29 mouse cellular contexts compared by ENCODE assay signal in the genomic region with DNA sequence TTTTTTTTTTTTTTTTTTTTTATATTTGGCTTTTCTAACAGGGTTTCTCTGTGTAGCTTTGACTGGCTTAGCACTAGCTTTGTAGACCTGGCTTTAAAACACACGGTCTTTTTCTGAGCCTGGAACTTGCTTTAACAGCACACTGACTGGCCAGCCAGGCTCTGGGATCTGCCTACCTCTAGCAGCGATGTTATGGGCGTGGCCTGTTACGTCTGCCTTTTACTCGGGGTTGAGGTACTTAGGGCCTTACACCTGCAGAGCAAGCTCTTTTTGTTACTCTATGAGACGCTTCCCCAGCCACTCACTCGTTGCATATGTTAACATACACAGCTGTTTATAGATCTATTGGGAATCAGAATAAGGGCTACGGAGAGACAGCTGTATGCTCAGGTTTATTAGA. TPM values are rescaled to one million over a fixed set of nuclear protein-coding genes. Genes with fewer than 3 reads are reported as not detected.
DNase-seq lines count a peak whose midpoint lies in the region; ATAC-seq lines count a peak whose summit lies in the region.
"Had no signal": no experiment of that assay in that cellular context is flagged by ENCODE, and none has a peak within 500 bp of the region (broad histone marks: within the 10 kb centered on the region; RNA-seq: fewer than 3 reads in every experiment).

No protein-coding gene starts in this region.

- H3K9ac ChIP-seq in heart, embryonic 12.5 days: no peak overlapping the region
- H3K9ac ChIP-seq in kidney, embryonic 14.5 days (ENCODE audit: low read depth, low read length): no peak overlapping the region
- H3K9ac ChIP-seq: embryonic facial prominence, embryonic 13.5 days; forebrain, embryonic 12.5 days; forebrain, embryonic 15.5 days; heart, embryonic 13.5 days; hindbrain, embryonic 12.5 days; hindbrain, embryonic 15.5 days had no signal

- H3K36me3 ChIP-seq in heart, embryonic 12.5 days: no peaks in the 10 kb centered on the region
- no peaks in the 10 kb centered on the region for H3K36me3 ChIP-seq in kidney, embryonic 14.5 days (ENCODE audit: control insufficient read depth, insufficient read depth, low read length)
- H3K36me3 ChIP-seq: embryonic facial prominence, embryonic 10.5 days; embryonic facial prominence, embryonic 13.5 days; forebrain, embryonic 12.5 days; forebrain, embryonic 15.5 days; heart, embryonic 13.5 days; hindbrain, embryonic 12.5 days; hindbrain, embryonic 15.5 days had no signal

- H3K4me1 ChIP-seq in heart, embryonic 12.5 days (replicated peaks): no peaks in the 10 kb centered on the region
- H3K4me1 ChIP-seq in kidney, embryonic 14.5 days (ENCODE audit: control insufficient read depth, insufficient read depth, low read length): no peaks in the 10 kb centered on the region
- H3K4me1 ChIP-seq: embryonic facial prominence, embryonic 13.5 days; forebrain, embryonic 12.5 days; forebrain, embryonic 15.5 days; heart, embryonic 13.5 days; hindbrain, embryonic 12.5 days; hindbrain, embryonic 15.5 days had no signal

- H3K4me2 ChIP-seq in heart, embryonic 12.5 days: peak overlapping the region; percentile 10; the same call in 1 of the 2 replicates
- no peak overlapping the region for H3K4me2 ChIP-seq in kidney, embryonic 14.5 days (replicated peaks; ENCODE audit: low read depth, low read length)
- H3K4me2 ChIP-seq: embryonic facial prominence, embryonic 13.5 days; forebrain, embryonic 12.5 days; forebrain, embryonic 15.5 days; heart, embryonic 13.5 days; hindbrain, embryonic 12.5 days; hindbrain, embryonic 15.5 days had no signal

- H3K27ac ChIP-seq in heart, embryonic 12.5 days (ENCODE audit: poor library complexity, severe bottlenecking): no peak overlapping the region
- H3K27ac ChIP-seq in kidney, embryonic 14.5 days (ENCODE audit: low read depth, low read length): no peak overlapping the region
- H3K27ac ChIP-seq: embryonic facial prominence, embryonic 10.5 days; embryonic facial prominence, embryonic 13.5 days; forebrain, embryonic 12.5 days; forebrain, embryonic 15.5 days; heart, embryonic 13.5 days; hindbrain, embryonic 12.5 days; hindbrain, embryonic 15.5 days had no signal

- WGBS in heart, embryonic 12.5 days: 23% methylated on average over 8 of the region's 8 CpGs
- WGBS in kidney, embryonic 14.5 days: 21% methylated on average over 8 of the region's 8 CpGs

- ATAC-seq in heart, embryonic 12.5 days (ENCODE audit: insufficient number of reproducible peaks, low FRiP score): no peak
- ATAC-seq in kidney, embryonic 14.5 days (ENCODE audit: low FRiP score, low TSS enrichment): no peak
- ATAC-seq: forebrain, embryonic 15.5 days had no signal

- no peaks in the 10 kb centered on the region for H3K27me3 ChIP-seq in heart, embryonic 12.5 days (replicated peaks)
- H3K27me3 ChIP-seq in kidney, embryonic 14.5 days (ENCODE audit: control insufficient read depth, insufficient read depth, low read length): no peaks in the 10 kb centered on the region
- H3K27me3 ChIP-seq: CH12.LX; embryonic facial prominence, embryonic 13.5 days; forebrain, embryonic 12.5 days; forebrain, embryonic 15.5 days; heart, embryonic 13.5 days; hindbrain, embryonic 12.5 days; hindbrain, embryonic 15.5 days had no signal

- no peak overlapping the region for H3K4me3 ChIP-seq in heart, embryonic 12.5 days
- H3K4me3 ChIP-seq in kidney, embryonic 14.5 days (ENCODE audit: low read length): no peak overlapping the region
- H3K4me3 ChIP-seq: embryonic facial prominence, embryonic 10.5 days; embryonic facial prominence, embryonic 13.5 days; erythroblast, embryonic 14.5 days; forebrain, embryonic 12.5 days; forebrain, embryonic 15.5 days; heart, embryonic 13.5 days; hindbrain, embryonic 12.5 days; hindbrain, embryonic 15.5 days had no signal

- no peak for DNase-seq in heart, postnatal 4 days
- peak; percentile 34 to 53 for DNase-seq in kidney, postnatal 36 days
- DNase-seq in ES-CJ7 (ENCODE audit: low read depth, low spot score) (peak; percentile 76), R1 (ENCODE audit: low read depth, low spot score) (peak; percentile 83)
- DNase-seq in layer of hippocampus, adult 8-10 months (ENCODE audit: low spot score in 2 of 2): no peak
- DNase-seq: adrenal gland, adult 2 months; adrenal gland, postnatal 25 days; B cell, adult 2 months; cerebellum, adult 11-12 months; cerebellum, adult 8-10 months; cerebellum, postnatal 10 days; cerebellum, postnatal 36 days; gastrocnemius, postnatal 25 days; heart, adult 18-20 months; heart, postnatal 14 days had no signal

- H3K9me3 ChIP-seq in heart, embryonic 12.5 days (replicated peaks): peaks cover 5% of the 10 kb centered on the region; the same call in 1 of the 2 replicates
- H3K9me3 ChIP-seq in kidney, embryonic 14.5 days (ENCODE audit: control insufficient read depth, low read length): 0 out of 2 replicates have a peak, but pooled peaks cover 2% of the 10 kb centered on the region
- H3K9me3 ChIP-seq: embryonic facial prominence, embryonic 13.5 days; forebrain, embryonic 12.5 days; forebrain, embryonic 15.5 days; hindbrain, embryonic 12.5 days; hindbrain, embryonic 15.5 days had no signal

RNA-seq across cellular contexts. Expression of gene Gpatch3, which starts 7.3 kb away (rescaled TPM):
- 6.0 and 6.9 TPM in 2 replicates for polyA plus RNA-seq in heart, embryonic 12.5 days (2016; fragmentation: Nextera tagmentation; extraction: Ambion mirVana)
- total RNA-seq in heart, postnatal 4 days (2021): 1 to 10 TPM; 5.2 to 6.0 TPM
- polyA plus RNA-seq in kidney, embryonic 14.5 days (2014; fragmentation: Nextera tagmentation; extraction: Ambion mirVana): 6.5 and 10.2 TPM in 2 replicates
- total RNA-seq in layer of hippocampus, adult 8-10 months (2022): 1 to 10 TPM; 7.5 to 9.8 (median 8.8) TPM

RNA-seq across cellular contexts. Expression of gene Nr0b2, which starts 14.1 kb away (rescaled TPM):
- 9.9 and 10.5 TPM in 2 replicates for polyA plus RNA-seq in heart, embryonic 12.5 days (2016; fragmentation: Nextera tagmentation; extraction: Ambion mirVana)
- 10 to 100 TPM in 1 of 2 experiments, 1 to 10 TPM in 1; 8.0 to 11.5 TPM for total RNA-seq in heart, postnatal 4 days (2021)
- not detected in 2 replicates for polyA plus RNA-seq in kidney, embryonic 14.5 days (2014; fragmentation: Nextera tagmentation; extraction: Ambion mirVana)
- not detected for total RNA-seq in layer of hippocampus, adult 8-10 months (2022)
- total RNA-seq: CH12.LX; gastrocnemius, postnatal 25 days; hematopoietic stem cell, adult 5-6 weeks had no signal
- polyA plus RNA-seq: brain, embryonic 14.5 days; embryonic facial prominence, embryonic 13.5 days; erythroblast, embryonic 14.5 days; forebrain, embryonic 12.5 days; forebrain, embryonic 15.5 days; gonadal fat pad, adult 2 months; hindbrain, embryonic 12.5 days; hindbrain, embryonic 15.5 days had no signal

RNA-seq across cellular contexts. Expression of gene Gpn2, which starts 16.9 kb away (rescaled TPM):
- 11.2 and 12.2 TPM in 2 replicates for polyA plus RNA-seq in heart, embryonic 12.5 days (2016; fragmentation: Nextera tagmentation; extraction: Ambion mirVana)
- 10 to 100 TPM; 11.0 to 11.1 TPM for total RNA-seq in heart, postnatal 4 days (2021)
- 23.6 and 23.9 TPM in 2 replicates for polyA plus RNA-seq in kidney, embryonic 14.5 days (2014; fragmentation: Nextera tagmentation; extraction: Ambion mirVana)
- total RNA-seq in layer of hippocampus, adult 8-10 months (2022): 10 to 100 TPM in 2 of 4 experiments, 1 to 10 TPM in 2; 9.3 to 11.8 (median 10.3) TPM

RNA-seq across cellular contexts. Expression of gene Nudc, which starts 21.5 kb away (rescaled TPM):
- polyA plus RNA-seq in heart, embryonic 12.5 days (2016; fragmentation: Nextera tagmentation; extraction: Ambion mirVana): 261 and 273 TPM in 2 replicates
- total RNA-seq in heart, postnatal 4 days (2021): 10 to 100 TPM; 89.3 to 90.2 TPM
- polyA plus RNA-seq in kidney, embryonic 14.5 days (2014; fragmentation: Nextera tagmentation; extraction: Ambion mirVana): 285 and 287 TPM in 2 replicates
- 100 to 1,000 TPM; 120 to 138 (median 128) TPM for total RNA-seq in layer of hippocampus, adult 8-10 months (2022)

RNA-seq across cellular contexts. Expression of gene Sfn, which starts 34.7 kb away (rescaled TPM):
- polyA plus RNA-seq in heart, embryonic 12.5 days (2016; fragmentation: Nextera tagmentation; extraction: Ambion mirVana): 0.76 and 1.4 TPM in 2 replicates
- total RNA-seq in heart, postnatal 4 days (2021): 1 to 10 TPM; 1.3 to 1.4 TPM
- 8.0 and 9.5 TPM in 2 replicates for polyA plus RNA-seq in kidney, embryonic 14.5 days (2014; fragmentation: Nextera tagmentation; extraction: Ambion mirVana)
- total RNA-seq in layer of hippocampus, adult 8-10 months (2022): 1 to 10 TPM; 1.4 to 3.1 (median 2.1) TPM

Comparison
In these comparisons a context has a peak if more than half of its experiments do, and no peak if none do; other contexts are left out.
1. DNase-seq: peak in kidney, postnatal 36 days (2 of 2), ES-CJ7 (single experiment) and R1 (single experiment); none in heart, postnatal 4 days (single experiment) and layer of hippocampus, adult 8-10 months (0 of 2).
2. RNA of gene Nr0b2, which starts 14.1 kb away (total RNA-seq): 8.0 to 11.5 TPM in heart, postnatal 4 days; not detected in layer of hippocampus, adult 8-10 months; every median in the first group is over 4 times any median in the second.